8 mouse cellular contexts compared by ENCODE assay signal in genomic region chr3:38283687-38284124, GRCm38 (mm10).
DNase-seq lines count a peak whose midpoint lies in the region; ATAC-seq lines count a peak whose summit lies in the region.

No protein-coding gene starts in this region.

- intact Hi-C loops in left cerebral cortex, postnatal 4 days (cut with DNase I): no loop called here

- no peaks in the 10 kb centered on the region for H3K9me3 ChIP-seq in heart, embryonic 15.5 days (replicated peaks)
- H3K9me3 ChIP-seq in limb, embryonic 13.5 days: no peaks in the 10 kb centered on the region
- no peaks in the 10 kb centered on the region for H3K9me3 ChIP-seq in forebrain, embryonic 11.5 days (ENCODE audit: control insufficient read depth, low read length)

- peaks cover 38% of the 10 kb centered on the region for H3K4me1 ChIP-seq in heart, embryonic 15.5 days (replicated peaks)
- peaks cover 11% of the 10 kb centered on the region for H3K4me1 ChIP-seq in limb, embryonic 13.5 days
- H3K4me1 ChIP-seq in forebrain, embryonic 11.5 days (replicated peaks; ENCODE audit: control insufficient read depth, insufficient read depth, low read length): no peaks in the 10 kb centered on the region

- 0 out of 2 replicates have a peak overlapping the region, but pooled peaks have one; percentile 9 for H3K4me2 ChIP-seq in heart, embryonic 15.5 days
- H3K4me2 ChIP-seq in limb, embryonic 13.5 days (replicated peaks): peak overlapping the region; percentile 24
- H3K4me2 ChIP-seq in forebrain, embryonic 11.5 days (ENCODE audit: low read depth, low read length, severe bottlenecking): no peak overlapping the region

- no peaks in the 10 kb centered on the region for H3K36me3 ChIP-seq in heart, embryonic 15.5 days
- no peaks in the 10 kb centered on the region for H3K36me3 ChIP-seq in limb, embryonic 13.5 days
- no peaks in the 10 kb centered on the region for H3K36me3 ChIP-seq in forebrain, embryonic 11.5 days (ENCODE audit: control insufficient read depth, insufficient read depth, low read length)

- no peak overlapping the region for H3K9ac ChIP-seq in heart, embryonic 15.5 days
- H3K9ac ChIP-seq in limb, embryonic 13.5 days: no peak overlapping the region
- no peak overlapping the region for H3K9ac ChIP-seq in forebrain, embryonic 11.5 days (ENCODE audit: low read length)

- 16% methylated on average over 11 of the region's 11 CpGs for WGBS in heart, embryonic 15.5 days
- 23% methylated on average over 11 of the region's 11 CpGs for WGBS in limb, embryonic 13.5 days
- 83% methylated on average over 11 of the region's 11 CpGs for WGBS in forebrain, embryonic 11.5 days

- no peaks in the 10 kb centered on the region for H3K27me3 ChIP-seq in heart, embryonic 15.5 days
- no peaks in the 10 kb centered on the region for H3K27me3 ChIP-seq in limb, embryonic 13.5 days
- no peaks in the 10 kb centered on the region for H3K27me3 ChIP-seq in forebrain, embryonic 11.5 days (ENCODE audit: control insufficient read depth, insufficient read depth, low read length)

- ATAC-seq in heart, embryonic 15.5 days (replicated peaks; ENCODE audit: insufficient number of reproducible peaks, insufficient read depth, low FRiP score, low read depth): peak; percentile 75
- ATAC-seq in limb, embryonic 13.5 days (ENCODE audit: low FRiP score, low read depth): peak; percentile 44; the same call in 1 of the 2 replicates
- no peak for ATAC-seq in forebrain, embryonic 11.5 days (replicated peaks; ENCODE audit: low FRiP score)

- DNase-seq in 3134 (ENCODE audit: extremely low read depth, insufficient read length, low spot score): peak; percentile 70
- peak; percentile 49 for DNase-seq in MEL-GATA-1-ER (ENCODE audit: extremely low read depth, low read depth)
- peak; percentile 7 to 28 for DNase-seq in natural killer cell, adult 2 months (ENCODE audit: low spot score in 2 of 2)
- DNase-seq in left cerebral cortex, postnatal 4 days: no peak
- DNase-seq in forebrain, embryonic 11.5 days (ENCODE audit: low spot score): no peak
- DNase-seq in layer of hippocampus, adult 18-20 months (ENCODE audit: low spot score in 2 of 2): no peak

- H3K27ac ChIP-seq in heart, embryonic 15.5 days: peak overlapping the region; percentile 84
- H3K27ac ChIP-seq in limb, embryonic 13.5 days: no peak overlapping the region
- H3K27ac ChIP-seq in forebrain, embryonic 11.5 days (ENCODE audit: low read depth, low read length): no peak overlapping the region

- H3K4me3 ChIP-seq in heart, embryonic 15.5 days: no peak overlapping the region
- H3K4me3 ChIP-seq in limb, embryonic 13.5 days: no peak overlapping the region
- H3K4me3 ChIP-seq in forebrain, embryonic 11.5 days (ENCODE audit: low read depth, low read length): no peak overlapping the region

Comparison
In these comparisons a context has a peak if more than half of its experiments do, and no peak if none do; other contexts are left out.
1. DNase-seq: peak in 3134 (single experiment), MEL-GATA-1-ER (single experiment) and natural killer cell, adult 2 months (2 of 2); none in left cerebral cortex, postnatal 4 days (single experiment), forebrain, embryonic 11.5 days (single experiment) and layer of hippocampus, adult 18-20 months (0 of 2).